Mouse (Mus musculus): ENCODE data around the gene Atp2a2. TPM values are rescaled to one million over a fixed set of nuclear protein-coding genes. Genes with fewer than 3 reads are reported as not detected.

The Atp2a2 gene
- 100 to 1,000 TPM; 629 to 650 TPM for total RNA-seq (2021)

DNA sequence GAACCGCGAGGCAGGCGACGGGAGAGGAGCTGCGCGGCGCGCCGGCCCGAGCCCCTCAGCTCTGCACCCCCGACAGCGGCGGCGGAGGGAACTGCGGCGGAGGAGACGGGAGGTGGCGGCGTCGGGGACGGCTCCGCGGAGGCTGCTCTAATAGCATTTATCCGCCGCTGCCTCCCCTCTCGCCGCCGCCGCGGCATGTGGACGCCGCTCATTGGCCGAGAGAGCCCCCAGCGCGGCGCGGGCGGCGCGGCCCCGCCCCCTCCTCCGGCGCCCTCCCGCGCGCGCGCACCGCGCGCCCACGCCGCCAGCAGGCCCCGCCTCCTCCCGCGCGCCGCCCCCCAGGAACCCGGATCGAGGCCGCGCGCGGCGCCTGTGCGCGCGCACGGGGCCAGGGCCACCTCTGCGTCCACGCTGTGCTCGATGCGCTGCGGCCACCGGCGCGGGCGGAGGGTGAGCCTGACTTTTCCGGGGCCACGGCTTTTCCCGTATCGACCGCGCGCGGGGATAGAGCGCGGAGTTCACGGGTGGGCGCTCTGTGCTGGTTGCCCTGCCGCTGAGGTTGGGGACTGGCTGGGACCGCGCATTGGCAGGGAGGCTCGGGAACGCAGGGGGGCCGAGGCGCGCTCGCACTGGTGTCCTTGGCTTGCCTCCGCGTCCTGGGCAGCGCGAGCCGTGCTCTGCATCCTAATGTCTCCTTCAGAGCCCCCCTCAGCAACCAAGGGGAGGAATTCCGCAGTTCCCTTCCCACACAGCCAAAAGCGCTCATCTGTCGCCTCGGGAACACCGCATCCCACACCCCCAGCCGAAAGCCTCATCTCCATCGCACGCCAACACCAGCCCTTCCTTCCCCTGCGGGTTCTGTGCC, at the start of gene Atp2a2:
TSS of gene Atp2a2 (minus strand) at position 149 of the 865 bp plus-strand sequence.
- peak; percentile 89 to 91 for DNase-seq (ENCODE audit: extremely low spot score in 1 of 2, low spot score in 1 of 2)

- DNase-seq (ENCODE audit: extremely low spot score in 1 of 2, low spot score in 1 of 2): no peak
Measured at GRCm38 (mm10) chr5:122550460-122550859, 48.4 kb upstream of the Atp2a2 start.

DNA sequence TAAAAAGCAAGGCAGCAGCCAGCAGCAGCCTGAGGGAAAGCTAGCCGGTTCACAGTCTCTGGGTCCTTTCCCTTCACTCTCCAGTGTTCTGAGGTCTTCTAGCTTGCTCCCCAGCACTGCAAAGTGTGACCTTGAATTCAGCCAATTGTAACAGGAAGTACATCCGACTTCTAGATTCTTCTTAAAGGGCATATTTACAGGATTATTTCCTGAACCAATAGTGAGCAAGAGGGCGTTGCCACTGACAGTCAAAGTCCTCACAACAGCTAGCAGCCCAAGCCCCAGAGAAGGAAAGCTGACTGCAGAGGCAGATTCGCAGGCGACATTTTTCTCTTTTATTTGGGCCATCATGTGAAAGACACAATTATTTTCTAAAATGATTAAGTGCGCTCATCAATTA, 46.6 kb upstream of the Atp2a2 start:
- DNase-seq (ENCODE audit: extremely low spot score in 1 of 2, low spot score in 1 of 2): no peak

DNA sequence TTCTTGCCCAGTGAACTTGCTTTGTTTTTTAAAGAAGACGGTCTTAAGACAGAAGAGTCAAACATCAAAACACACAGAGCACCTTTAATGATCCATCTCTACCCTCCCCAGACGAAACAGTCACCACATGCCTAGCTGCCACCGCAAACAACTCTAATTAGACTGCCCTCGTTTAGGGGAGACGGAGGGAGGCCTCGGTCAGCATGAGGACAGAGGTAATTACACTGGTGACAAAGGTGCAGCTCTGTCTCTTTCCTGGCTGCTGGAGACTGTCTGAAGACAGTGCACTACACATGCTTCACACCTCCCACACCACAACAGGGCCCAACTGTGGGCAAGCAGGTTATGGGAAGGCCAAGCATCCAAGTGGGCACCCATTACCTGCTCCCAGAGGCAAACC, 45.8 kb upstream of the Atp2a2 start:
- no peak for DNase-seq (ENCODE audit: extremely low spot score in 1 of 2, low spot score in 1 of 2)

GRCm38 (mm10) chr5:122547251-122547714, 45.3 kb upstream of the Atp2a2 start:
- DNase-seq (ENCODE audit: extremely low spot score in 1 of 2, low spot score in 1 of 2): no peak

GRCm38 (mm10) chr5:122543392-122543791, 41.4 kb upstream of the Atp2a2 start:
- DNase-seq (ENCODE audit: extremely low spot score in 1 of 2, low spot score in 1 of 2): no peak

DNA sequence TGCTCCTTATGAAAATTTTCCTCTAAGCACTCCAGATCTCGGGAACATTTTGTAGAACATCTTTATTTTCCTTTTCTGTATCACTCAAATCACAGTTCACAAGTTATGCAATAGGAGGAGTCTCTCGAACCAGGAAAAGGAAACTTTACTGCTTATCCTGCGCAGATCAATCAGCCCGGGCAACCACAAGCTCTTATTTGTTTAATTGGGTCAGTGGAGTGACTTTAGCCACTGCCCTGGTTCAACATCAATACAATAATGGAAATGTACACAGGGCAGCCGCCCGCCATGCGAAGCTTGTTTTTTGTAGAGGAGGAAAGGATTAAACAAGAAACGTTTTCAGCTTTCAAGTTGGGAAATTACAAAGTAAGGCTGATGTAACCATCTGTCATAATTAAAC, 39.8 kb upstream of the Atp2a2 start:
- no peak for DNase-seq (ENCODE audit: extremely low spot score in 1 of 2, low spot score in 1 of 2)

DNA sequence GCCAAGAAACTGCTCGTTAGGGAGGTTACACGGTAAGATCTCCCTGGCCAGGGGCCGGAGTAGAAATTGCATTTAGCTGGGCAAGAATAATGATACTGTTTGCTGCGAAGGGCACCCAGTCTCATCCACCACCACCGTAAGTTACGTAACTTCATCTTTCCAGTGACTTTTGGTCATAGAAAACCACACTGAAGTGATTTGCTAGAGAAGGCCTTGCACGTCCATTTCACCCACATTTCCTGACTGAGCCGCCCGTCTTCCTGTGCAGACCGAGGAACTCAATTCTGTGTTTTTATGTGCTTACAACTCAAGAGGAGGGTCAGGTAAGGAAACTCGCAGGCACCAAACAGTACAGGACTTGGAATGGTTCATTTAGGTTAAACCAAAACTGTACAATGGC, 36.1 kb upstream of the Atp2a2 start:
- DNase-seq (ENCODE audit: extremely low spot score in 1 of 2, low spot score in 1 of 2): no peak

- DNase-seq (ENCODE audit: extremely low spot score in 1 of 2, low spot score in 1 of 2): no peak
Measured at GRCm38 (mm10) chr5:122537654-122538053, 35.6 kb upstream of the Atp2a2 start.

DNA sequence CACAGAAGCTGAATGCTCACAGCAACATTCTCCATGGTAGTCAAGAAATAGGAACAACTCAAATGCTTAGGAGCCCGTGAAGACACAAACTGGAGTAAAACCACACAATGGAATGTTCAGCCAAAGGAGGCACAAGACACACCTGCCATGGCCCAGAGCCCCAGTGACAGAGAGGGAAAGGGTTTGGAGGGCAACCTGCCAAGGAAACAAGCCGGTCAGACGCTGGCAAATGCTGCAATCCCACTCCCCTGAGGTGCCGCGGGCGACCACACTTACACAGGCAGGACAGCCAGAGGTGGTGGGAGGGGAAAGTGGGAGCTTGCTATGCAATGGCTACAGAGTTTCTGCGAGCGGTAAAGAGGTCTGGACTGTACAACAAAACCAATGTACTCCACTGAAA, 31.9 kb upstream of the Atp2a2 start:
- no peak for DNase-seq (ENCODE audit: extremely low spot score in 1 of 2, low spot score in 1 of 2)

DNA sequence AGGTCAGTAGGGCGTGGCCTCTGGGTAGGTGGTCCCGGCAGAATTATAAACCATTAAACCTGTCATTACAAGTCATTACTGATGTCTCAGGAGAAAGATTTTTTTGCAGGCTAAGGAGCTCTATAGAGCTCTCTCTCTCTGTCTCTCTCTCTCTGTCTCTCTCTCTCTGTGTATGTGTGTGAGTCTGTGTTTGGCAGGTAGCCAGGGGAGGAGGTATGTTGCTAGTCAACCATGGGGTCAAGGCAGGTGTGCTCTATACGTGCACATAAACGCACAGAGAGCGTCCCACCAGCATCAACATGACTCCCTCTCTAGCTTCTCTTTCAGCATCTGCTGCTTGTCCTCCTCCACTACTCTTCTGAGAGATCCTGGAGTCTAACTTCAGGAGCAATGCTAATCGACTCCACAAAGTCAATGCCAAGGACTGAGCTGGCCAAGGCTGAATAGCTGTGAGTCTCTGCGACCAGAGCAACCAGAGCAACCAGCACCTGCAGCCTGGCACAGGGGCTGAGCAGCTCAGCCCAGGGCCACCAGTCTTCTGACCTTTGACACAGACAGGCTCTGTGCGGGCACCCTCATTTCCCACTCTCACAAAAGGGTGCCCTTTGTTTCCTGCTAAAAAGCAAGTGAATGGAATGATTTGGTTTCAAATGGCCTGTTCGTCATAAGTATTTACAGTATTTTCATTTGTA, 28.0 kb upstream of the Atp2a2 start:
- no peak for DNase-seq (ENCODE audit: extremely low spot score in 1 of 2, low spot score in 1 of 2)

DNA sequence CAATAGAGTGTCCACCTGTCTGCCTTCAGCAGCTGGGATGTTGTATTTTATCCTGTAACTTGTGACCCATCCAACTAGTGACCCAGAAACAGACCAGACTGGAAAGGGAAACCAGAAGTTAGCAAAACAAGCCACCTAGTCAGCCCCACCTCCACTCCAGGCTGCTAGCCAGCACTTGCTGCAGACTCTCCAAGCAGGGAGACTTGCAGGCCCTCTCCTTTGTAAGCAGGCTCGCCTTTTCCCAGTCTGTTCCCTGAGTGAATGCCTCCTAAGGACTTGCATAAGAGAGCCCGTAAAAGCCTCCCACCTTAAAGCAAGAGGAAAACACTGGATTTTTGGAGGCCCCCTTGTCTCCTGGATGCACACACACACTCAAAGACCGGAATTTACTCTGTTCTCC, 27.3 kb upstream of the Atp2a2 start:
- no peak for DNase-seq (ENCODE audit: extremely low spot score in 1 of 2, low spot score in 1 of 2)

DNA sequence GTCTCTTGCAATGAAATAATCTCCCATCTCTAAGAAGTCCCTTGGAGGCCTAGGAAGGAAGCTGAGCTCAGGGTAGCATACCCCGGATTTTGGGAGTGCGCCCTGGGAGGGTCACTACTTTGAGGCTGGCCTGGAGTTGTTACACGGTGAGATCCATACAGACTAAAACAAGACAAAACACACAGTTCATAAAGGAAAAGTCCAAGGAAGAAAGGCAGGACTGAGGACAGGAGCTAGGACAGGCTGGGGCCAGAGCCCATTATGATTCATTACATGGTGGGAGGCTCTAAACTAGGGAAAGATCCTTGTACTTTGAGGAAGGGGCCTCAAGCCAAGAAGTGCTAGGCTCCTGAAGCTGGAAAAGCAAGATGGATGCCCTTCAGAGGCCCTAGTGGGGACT, 26.6 kb upstream of the Atp2a2 start:
- DNase-seq (ENCODE audit: extremely low spot score in 1 of 2, low spot score in 1 of 2): no peak

DNA sequence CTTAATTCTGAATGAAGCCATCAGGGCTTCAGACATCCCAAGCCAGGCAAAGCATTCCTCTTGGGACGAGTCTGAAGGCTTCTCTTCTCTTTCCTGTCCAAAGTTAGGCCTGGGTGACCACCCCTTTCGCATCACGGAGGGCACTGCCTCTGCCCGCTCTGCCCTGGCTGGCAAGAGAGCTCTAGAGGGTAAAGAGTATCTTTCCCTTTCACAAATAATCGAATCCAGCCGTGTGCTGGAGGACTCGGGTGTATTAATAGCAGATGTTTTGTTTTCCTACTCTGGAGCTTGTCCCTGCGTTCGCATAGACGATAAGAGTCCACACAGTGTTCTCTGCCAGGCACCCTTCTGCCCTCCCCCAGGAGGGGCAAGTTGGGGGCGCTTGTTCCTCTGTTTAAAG, 25.7 kb upstream of the Atp2a2 start:
- DNase-seq (ENCODE audit: extremely low spot score in 1 of 2, low spot score in 1 of 2): no peak

GRCm38 (mm10) chr5:122526878-122527730, 25.1 kb upstream of the Atp2a2 start:
- no peak for DNase-seq (ENCODE audit: extremely low spot score in 1 of 2, low spot score in 1 of 2)

- no peak for DNase-seq (ENCODE audit: extremely low spot score in 1 of 2, low spot score in 1 of 2)
Measured at GRCm38 (mm10) chr5:122526405-122526804, 24.4 kb upstream of the Atp2a2 start.

GRCm38 (mm10) chr5:122525238-122525931, 23.4 kb upstream of the Atp2a2 start:
- DNase-seq (ENCODE audit: extremely low spot score in 1 of 2, low spot score in 1 of 2): no peak

DNA sequence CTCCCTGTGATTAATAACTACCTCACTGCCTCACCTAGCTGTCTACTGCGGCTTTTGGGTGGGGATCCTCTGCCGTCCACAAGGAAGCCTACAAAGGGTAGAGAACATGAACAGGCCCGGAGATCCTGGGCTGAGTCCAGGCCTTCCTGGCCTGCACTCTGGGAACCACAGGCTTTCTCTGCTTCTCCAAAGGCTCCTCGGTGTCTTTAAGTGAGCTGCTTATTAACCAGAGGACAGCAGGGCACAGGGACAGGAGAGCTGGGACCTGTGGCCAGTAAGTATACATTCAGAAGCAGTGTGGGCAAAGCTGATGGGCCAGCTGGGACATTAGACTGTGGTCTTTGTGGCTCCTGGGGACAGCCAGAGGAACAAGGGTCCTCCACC, 22.8 kb upstream of the Atp2a2 start:
- DNase-seq (ENCODE audit: extremely low spot score in 1 of 2, low spot score in 1 of 2): no peak

GRCm38 (mm10) chr5:122524244-122524643, 22.2 kb upstream of the Atp2a2 start:
- DNase-seq (ENCODE audit: extremely low spot score in 1 of 2, low spot score in 1 of 2): no peak

DNA sequence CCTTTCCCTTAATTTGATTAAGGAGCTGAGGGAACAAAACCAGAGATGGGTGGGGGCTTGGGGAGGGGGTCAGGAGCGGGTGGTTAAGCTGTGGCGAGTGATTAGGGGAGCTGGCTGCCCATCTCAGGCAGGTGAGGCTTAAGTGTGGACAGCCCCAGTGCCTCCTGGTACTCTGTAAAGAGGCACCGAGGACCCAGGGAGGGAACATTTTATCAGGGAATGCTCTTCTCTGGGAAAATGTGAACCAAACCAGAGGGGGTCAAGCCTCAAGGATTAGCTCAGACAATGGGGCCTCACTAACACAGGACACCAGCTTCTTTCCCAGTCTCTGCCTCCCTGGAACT, 19.1 kb upstream of the Atp2a2 start:
- DNase-seq (ENCODE audit: extremely low spot score in 1 of 2, low spot score in 1 of 2): no peak

Data from layer of hippocampus, postnatal 25 days (tissue).